ENCODE assay signal across 9 mouse cellular contexts in the genomic region with DNA sequence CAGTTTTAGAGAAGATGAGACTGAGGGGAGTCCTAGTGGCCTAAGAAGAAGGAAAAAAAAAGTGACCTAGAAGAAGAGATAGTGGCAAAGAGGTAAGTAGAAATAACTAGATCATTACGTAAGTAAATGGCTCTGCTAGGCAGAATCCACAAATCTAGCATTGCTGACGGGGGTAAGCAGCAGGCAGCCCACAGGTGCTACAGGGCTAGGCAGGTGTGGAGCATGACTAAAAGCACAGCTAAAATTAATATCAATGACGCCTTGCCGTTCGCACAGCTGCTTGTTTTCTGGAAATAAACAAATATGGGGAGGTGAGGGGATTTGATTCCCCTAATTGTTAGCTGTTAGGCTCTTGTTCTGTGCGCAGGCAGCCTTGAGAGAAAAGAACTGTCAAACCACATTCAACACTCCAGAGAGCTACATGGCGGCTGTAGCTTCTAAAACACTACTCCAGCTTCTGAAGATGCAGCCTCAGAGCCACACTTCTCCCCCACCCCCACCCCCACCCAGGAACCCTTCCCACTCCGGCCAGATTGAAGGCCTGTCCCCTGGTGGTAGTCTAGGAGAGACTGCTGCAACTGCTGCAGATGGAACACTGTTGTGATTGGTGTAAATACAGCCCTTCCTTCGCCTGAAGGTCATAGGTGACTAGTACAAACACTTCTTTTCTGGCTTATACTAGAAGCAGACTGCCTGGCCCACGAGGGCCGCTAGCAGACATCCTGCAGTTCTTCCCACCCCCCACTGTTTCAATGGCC. TPM values are rescaled to one million over a fixed set of nuclear protein-coding genes. Genes with fewer than 3 reads are reported as not detected.
A peak's percentile ranks its signal among the peaks of the same experiment; 100 is the strongest.
DNase-seq lines count a peak whose midpoint lies in the region; ATAC-seq and TF ChIP-seq lines count a peak whose summit lies in the region.
"Had no signal": no experiment of that assay in that cellular context is flagged by ENCODE, and none has a peak within 500 bp of the region (broad histone marks: within the 10 kb centered on the region; RNA-seq: fewer than 3 reads in every experiment).

No protein-coding gene starts in this region.

- H3K4me2 ChIP-seq in forebrain, embryonic 11.5 days (ENCODE audit: low read depth, low read length, severe bottlenecking), result no peak overlapping the region
- no peak overlapping the region for H3K4me2 ChIP-seq in forebrain, embryonic 13.5 days
- H3K4me2 ChIP-seq in liver, postnatal 0 days (ENCODE audit: low read depth, low read length), result peak overlapping the region; percentile 78

- H3K9me3 ChIP-seq in forebrain, embryonic 11.5 days (ENCODE audit: control insufficient read depth, low read length), result no peaks in the 10 kb centered on the region
- H3K9me3 ChIP-seq in forebrain, embryonic 13.5 days (replicated peaks), result no peaks in the 10 kb centered on the region
- no peaks in the 10 kb centered on the region for H3K9me3 ChIP-seq in liver, postnatal 0 days (ENCODE audit: low read length)
- H3K9me3 ChIP-seq: megakaryocyte, embryonic 14.5 days had no signal

- no peak for TF ChIP-seq EP300 in liver, postnatal 0 days (IDR thresholded peaks at IDR 0.05; ENCODE audit: low read depth)

- peaks cover 6% of the 10 kb centered on the region; the same call in 1 of the 2 replicates for H3K4me1 ChIP-seq in forebrain, embryonic 11.5 days (replicated peaks; ENCODE audit: control insufficient read depth, insufficient read depth, low read length)
- H3K4me1 ChIP-seq in forebrain, embryonic 13.5 days, result peaks cover 34% of the 10 kb centered on the region
- H3K4me1 ChIP-seq in liver, postnatal 0 days (ENCODE audit: insufficient read depth), result peaks cover 7% of the 10 kb centered on the region; the same call in 1 of the 2 replicates

- DNase-seq in forebrain, embryonic 11.5 days (ENCODE audit: low spot score), result peak; percentile 48
- peak; percentile 50 for DNase-seq in 3T3-L1 (ENCODE audit: low read depth, low spot score)
- DNase-seq in embryo, embryonic 10.5 days (ENCODE audit: low spot score), result peak; percentile 19
- DNase-seq in liver, postnatal 0 days, result peak; percentile 28
- DNase-seq in spleen, postnatal 4 days (ENCODE audit: low spot score in 2 of 2), result no peak
- no peak for DNase-seq in neural tube, embryonic 10.5 days (ENCODE audit: extremely low spot score, low spot score)
- no peak for DNase-seq in c-Kit-positive CD71-positive TER-119-positive erythroid progenitor cells, embryonic 14.5 days (ENCODE audit: low spot score)

- H3K4me3 ChIP-seq in forebrain, embryonic 11.5 days (ENCODE audit: low read depth, low read length), result no peak overlapping the region
- H3K4me3 ChIP-seq in forebrain, embryonic 13.5 days, result no peak overlapping the region
- no peak overlapping the region for H3K4me3 ChIP-seq in liver, postnatal 0 days (ENCODE audit: low read depth, low read length)

- WGBS in forebrain, embryonic 11.5 days, result 42% methylated on average over 11 of the region's 11 CpGs
- 47% methylated on average over 11 of the region's 11 CpGs for WGBS in forebrain, embryonic 13.5 days
- 59% methylated on average over 11 of the region's 11 CpGs for WGBS in liver, postnatal 0 days (ENCODE audit: insufficient replicate concordance)

- no peak overlapping the region for H3K9ac ChIP-seq in forebrain, embryonic 11.5 days (ENCODE audit: low read length)
- no peak overlapping the region for H3K9ac ChIP-seq in forebrain, embryonic 13.5 days
- H3K9ac ChIP-seq in liver, postnatal 0 days (replicated peaks), result peak overlapping the region; percentile 91; the same call in 1 of the 2 replicates

- no peaks in the 10 kb centered on the region for H3K27me3 ChIP-seq in forebrain, embryonic 11.5 days (ENCODE audit: control insufficient read depth, insufficient read depth, low read length)
- H3K27me3 ChIP-seq in forebrain, embryonic 13.5 days, result peaks cover 15% of the 10 kb centered on the region; the same call in 1 of the 2 replicates
- no peaks in the 10 kb centered on the region for H3K27me3 ChIP-seq in liver, postnatal 0 days (ENCODE audit: insufficient read depth, low read length)
- H3K27me3 ChIP-seq: megakaryocyte, embryonic 14.5 days had no signal

- ATAC-seq in forebrain, embryonic 11.5 days (replicated peaks; ENCODE audit: low FRiP score), result no peak
- ATAC-seq in forebrain, embryonic 13.5 days, result no peak
- ATAC-seq in liver, postnatal 0 days, result peak; percentile 14

- TF ChIP-seq CTCF in liver, postnatal 0 days (IDR thresholded peaks at IDR 0.05; ENCODE audit: low read depth), result peak; percentile 41

- H3K27ac ChIP-seq in forebrain, embryonic 11.5 days (ENCODE audit: low read depth, low read length), result no peak overlapping the region
- H3K27ac ChIP-seq in forebrain, embryonic 13.5 days, result no peak overlapping the region
- peak overlapping the region; percentile 99 for H3K27ac ChIP-seq in liver, postnatal 0 days (ENCODE audit: low read depth)

- H3K36me3 ChIP-seq in forebrain, embryonic 11.5 days (ENCODE audit: control insufficient read depth, insufficient read depth, low read length), result no peaks in the 10 kb centered on the region; the same call in 1 of the 2 replicates
- no peaks in the 10 kb centered on the region for H3K36me3 ChIP-seq in forebrain, embryonic 13.5 days (ENCODE audit: poor library complexity, severe bottlenecking)
- peaks cover 4% of the 10 kb centered on the region for H3K36me3 ChIP-seq in liver, postnatal 0 days (replicated peaks; ENCODE audit: insufficient read depth, low read length)

RNA-seq across cellular contexts. Expression of a gene that starts 15.1 kb away (rescaled TPM):
- polyA plus RNA-seq in forebrain, embryonic 11.5 days (2014; fragmentation: Nextera tagmentation; extraction: Ambion mirVana), result 1.9 and 2.3 TPM in 2 replicates
- 1.0 and 1.6 TPM in 2 replicates for polyA plus RNA-seq in forebrain, embryonic 13.5 days (2015; fragmentation: Nextera tagmentation; extraction: Ambion mirVana)
- polyA plus RNA-seq in liver, postnatal 0 days (2015; fragmentation: Nextera tagmentation; extraction: Ambion mirVana), result 2.7 and 3.2 TPM in 2 replicates

Comparison
In these comparisons a context has a peak if more than half of its experiments do, and no peak if none do; other contexts are left out.
1. DNase-seq: peak in forebrain, embryonic 11.5 days (single experiment), 3T3-L1 (single experiment), embryo, embryonic 10.5 days (single experiment) and liver, postnatal 0 days (single experiment); none in spleen, postnatal 4 days (0 of 2), neural tube, embryonic 10.5 days (single experiment) and c-Kit-positive CD71-positive TER-119-positive erythroid progenitor cells, embryonic 14.5 days (single experiment).